Mouse (Mus musculus): ENCODE measurements around the gene Acot1.
"Not testable (repeated sequence)": the region's sequence is repeated elsewhere in the genome, so short reads cannot be mapped to it uniquely, and the experiment has no call there.

Acot1 gene

DNA sequence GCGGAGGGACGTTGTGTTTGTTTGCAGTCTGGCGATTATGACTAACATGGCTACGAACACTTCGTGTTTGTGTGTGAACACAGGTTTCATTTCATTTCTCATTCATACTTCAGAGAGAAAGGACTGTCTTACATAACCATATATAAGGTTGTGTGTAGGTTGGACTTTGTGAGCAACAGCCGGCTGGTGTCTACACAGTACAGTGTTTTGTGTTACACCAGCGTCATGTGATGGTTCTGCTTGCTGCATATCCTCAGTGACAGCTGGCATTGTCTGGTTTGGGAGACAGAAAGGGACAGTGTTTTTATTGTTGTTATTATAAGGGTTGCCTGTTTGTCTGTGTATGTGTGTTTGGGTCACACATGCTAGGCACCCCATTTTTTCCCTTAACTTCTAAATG is 4.4 kb downstream of the Acot1 start:
- DNase-seq (ENCODE audit: extremely low read depth, insufficient read length, low spot score), result no peak

DNA sequence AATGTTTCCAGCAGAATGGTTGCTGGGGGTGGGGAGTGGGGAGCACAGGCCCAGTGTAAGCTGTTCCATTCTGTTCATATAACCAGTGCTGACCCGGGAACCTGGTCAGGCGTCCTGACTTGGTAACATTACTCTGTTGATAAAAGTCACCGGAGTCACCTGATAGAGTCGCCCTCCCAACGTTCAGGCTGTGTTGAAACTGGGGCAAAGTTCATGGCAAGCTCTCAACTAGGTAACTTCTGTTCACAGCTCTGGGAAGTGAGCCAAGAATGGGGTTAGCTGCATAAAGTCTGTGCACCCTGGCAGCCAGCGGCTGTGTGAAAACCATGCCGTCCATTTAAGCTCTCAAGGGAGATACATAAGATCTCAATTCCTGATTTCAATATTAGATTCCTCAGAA is 11.2 kb downstream of the Acot1 start:
- DNase-seq (ENCODE audit: extremely low read depth, insufficient read length, low spot score), result not testable (repeated sequence)

DNA sequence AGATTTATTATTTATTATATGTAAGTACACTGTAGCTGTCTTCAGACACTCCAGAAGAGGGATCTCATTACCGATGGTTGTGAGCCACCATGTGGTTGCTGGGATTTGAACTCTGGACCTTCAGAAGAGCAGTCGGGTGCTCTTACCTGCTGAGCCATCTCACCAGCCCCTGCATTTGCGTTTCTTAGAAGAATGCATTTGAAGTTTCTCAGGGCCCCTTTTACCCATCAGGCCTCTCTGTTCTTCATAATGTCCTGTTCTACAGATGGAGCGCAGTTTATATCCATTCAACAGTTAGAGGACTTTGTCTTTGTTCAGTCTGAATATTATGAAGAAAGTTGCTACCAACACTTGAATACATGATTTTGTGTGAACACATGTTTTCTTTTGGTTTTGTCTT is 13.0 kb downstream of the Acot1 start:
- not testable (repeated sequence) for DNase-seq (ENCODE audit: extremely low read depth, insufficient read length, low spot score)

DNA sequence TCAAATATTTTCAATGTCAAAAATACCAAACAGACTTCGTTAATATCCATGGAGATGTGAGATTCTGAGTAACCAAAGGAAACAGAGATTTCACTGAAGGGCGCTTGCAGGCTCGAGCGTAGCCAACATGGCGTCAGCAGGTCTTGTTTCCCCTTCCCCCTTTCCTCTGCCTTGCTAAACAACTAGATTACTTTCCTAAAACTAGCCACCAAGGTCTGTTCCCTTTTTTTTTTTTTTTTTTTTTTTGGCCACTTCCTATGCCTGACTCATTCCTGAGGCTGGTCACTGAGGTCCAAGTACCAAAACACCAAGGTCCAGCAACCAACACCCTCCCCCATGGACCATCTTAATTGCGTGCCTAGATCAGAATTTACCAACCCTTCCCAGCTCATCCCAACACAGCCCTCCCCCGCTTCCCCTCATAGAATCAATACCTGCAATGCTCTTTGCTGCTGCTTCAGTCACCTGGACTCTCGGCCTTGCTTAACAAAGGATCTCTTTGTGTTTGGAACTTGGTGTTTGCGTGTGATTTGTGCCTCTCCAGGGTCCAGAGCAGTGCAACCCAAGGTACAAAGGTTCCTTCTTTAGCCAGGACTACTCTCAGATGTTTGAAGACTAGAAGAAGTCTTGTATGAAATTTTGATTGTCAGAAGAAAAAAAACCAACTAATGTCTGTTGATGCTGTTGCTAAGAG is 13.9 kb downstream of the Acot1 start:
- peak; percentile 22 for DNase-seq (ENCODE audit: extremely low read depth, insufficient read length, low spot score)

DNA sequence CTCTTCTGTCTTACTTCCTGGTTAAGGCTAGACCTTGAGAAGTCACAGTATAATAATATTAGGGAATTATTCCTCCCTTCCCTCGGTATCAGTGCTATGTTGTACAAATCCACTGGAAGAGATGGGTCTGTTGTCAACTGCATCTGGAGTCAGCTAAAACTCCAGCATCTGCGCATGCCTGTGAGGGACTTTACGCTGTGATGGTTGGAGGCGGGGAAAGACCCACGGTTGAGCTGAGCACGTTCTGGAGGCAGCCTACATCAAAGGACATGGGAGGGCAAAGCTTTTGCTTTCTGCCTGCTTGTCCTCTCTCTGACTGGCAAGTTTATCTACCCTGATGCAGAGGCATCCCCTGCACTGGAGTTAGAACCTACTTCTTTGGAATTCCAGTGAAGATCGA is 16.6 kb downstream of the Acot1 start:
- DNase-seq (ENCODE audit: extremely low read depth, insufficient read length, low spot score), result no peak

DNA sequence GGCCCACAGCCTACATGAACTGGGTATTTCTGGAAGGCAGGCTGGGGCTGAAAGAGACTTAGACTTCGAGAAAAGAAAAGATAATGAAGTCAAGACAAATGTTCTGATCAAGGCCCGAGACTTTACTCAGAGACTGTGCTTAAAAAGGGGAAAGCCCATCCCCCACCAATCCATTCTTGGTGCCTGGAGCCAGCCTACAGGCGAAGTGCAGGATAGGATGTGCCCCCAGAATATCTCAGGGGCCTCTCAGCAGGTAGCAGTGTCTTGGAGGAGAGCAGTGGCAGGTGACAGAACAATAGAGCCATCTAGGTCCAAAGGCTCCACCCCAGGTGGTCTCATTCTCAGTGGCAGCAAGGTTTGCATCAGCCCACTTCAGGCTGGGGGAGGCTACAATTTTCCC is 19.0 kb downstream of the Acot1 start:
- not testable (repeated sequence) for DNase-seq (ENCODE audit: extremely low read depth, insufficient read length, low spot score)

DNA sequence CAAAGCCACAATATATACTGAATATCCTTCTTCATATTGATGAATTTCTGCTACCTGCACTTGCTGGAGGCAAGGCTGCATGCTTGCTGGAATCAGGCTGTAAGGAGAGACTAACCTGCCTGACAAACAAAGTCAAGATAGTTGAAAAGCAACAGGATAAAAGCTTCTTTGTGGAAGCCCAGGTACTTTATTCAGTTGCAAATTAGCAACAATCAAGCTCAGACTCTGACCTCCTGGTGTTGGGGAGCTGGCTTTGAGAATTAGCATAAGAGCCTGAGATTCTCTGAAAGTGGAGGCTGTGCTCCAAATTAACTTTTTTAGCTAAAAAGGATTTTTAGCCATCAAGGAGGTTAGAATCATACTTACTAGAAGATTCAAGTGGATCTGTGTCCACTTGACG is 19.8 kb downstream of the Acot1 start:
- not testable (repeated sequence) for DNase-seq (ENCODE audit: extremely low read depth, insufficient read length, low spot score)

DNA sequence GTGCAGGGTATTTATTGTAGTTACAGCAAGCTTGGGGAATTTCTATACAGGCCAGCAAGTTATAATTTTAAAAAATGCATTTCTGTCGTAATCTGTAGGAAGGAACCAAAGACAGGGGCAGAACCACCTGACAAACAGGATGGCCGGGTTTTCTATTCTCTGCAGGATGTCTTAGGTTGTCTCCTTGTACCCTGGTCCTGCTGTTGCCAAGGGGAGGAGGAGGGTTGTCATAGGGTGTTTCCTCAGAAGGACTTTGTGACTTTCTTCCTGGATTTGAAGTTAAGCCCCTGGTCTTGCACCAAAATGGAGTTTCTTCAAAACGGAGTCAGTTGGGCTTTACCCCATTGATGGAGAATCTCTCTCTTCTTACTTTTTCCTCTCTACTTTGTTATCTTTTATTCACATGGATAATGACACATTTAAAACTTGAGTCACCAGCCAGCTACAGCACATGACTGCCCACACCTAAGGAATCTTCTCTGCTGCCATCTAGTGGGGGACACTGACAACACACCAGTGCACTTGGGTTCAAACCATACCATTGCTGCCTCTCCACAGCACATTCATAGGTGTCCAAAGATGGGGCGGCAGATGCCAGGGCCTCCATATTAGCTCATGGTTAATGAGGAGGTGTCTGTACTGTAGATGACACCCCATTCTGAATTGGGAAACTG is 21.5 kb downstream of the Acot1 start:
- DNase-seq (ENCODE audit: extremely low read depth, insufficient read length, low spot score), result no peak

DNA sequence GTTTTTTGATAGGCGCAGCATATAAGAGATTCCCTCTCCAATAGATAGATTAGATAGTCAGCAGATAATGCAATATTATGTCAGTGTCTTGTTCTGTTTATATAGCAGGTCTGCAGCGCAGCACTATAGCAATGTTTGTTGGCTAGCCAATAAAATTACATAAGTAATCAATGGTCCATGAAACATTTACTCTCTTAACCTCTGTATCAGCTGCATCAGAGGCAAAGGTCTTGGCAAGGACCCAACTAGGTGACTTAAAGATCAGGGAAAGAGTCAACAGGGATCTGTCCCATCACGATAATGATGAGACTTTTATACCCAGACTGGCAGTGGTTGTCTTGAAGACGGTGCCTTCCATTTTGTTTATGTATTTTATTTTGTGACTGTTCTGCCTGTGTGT is 23.6 kb downstream of the Acot1 start:
- no peak for DNase-seq (ENCODE audit: extremely low read depth, insufficient read length, low spot score)

DNA sequence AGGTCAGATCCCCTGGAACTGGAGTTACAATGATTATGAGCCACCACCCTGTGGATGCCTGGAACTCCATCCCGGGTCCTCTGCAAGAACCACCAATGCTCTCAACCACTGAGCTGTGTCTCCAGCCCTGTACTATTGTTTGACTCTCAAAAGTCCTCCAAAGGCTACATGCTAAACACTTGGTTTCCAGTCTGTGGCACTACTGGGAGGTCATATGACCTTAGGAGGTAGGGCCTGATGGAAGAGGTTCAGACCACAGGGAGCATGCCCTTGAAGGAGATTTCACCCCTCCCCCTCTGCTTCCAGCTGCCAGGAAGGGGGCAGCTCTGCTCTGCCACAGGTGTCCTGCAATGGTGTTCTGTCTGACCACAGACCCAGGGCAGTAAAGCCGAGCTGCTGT is 24.0 kb downstream of the Acot1 start:
- not testable (repeated sequence) for DNase-seq (ENCODE audit: extremely low read depth, insufficient read length, low spot score)

DNA sequence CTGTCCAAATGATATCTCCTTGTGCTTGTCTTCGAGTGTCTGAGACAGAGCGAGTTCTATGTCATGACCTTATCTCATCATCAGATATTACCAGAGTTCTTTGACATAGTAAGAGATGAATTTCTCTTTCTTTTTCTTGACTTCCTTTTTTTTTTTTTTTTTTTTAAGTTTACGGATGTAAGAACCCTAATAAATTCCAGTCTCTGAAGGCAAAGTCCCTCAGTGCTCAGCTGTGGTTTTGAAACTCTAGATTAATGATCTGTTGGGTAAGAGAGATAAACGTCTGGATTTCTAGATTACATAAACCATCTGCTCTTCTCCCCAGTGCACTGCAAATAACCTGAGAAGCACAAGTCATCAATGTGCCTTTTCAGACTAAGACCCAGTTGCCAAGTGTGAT is 24.8 kb downstream of the Acot1 start:
- DNase-seq (ENCODE audit: extremely low read depth, insufficient read length, low spot score), result no peak

DNA sequence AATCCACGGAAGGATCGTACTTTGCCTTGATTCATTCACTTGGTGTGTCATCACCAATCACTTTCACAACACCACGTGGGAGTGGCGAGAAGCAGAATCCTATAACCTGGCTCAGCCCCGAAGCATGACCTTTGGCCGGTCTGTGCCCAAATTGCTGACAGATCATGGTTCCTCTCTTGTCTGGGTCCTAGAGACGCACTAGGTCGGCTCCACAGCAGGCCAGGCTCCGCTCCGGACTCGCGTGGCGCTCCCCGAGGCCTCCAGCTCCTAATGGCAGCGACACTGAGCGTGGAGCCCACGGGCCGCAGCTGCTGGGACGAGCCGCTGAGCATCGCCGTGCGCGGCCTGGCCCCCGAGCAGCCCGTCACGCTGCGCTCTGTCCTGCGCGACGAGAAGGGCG is 29.0 kb downstream of the Acot1 start, which contains the start of gene Acot4:
TSS of gene Acot4 (plus strand) at position 139 of the 400 bp plus-strand sequence.
- DNase-seq (ENCODE audit: extremely low read depth, insufficient read length, low spot score), result not testable (repeated sequence)

DNA sequence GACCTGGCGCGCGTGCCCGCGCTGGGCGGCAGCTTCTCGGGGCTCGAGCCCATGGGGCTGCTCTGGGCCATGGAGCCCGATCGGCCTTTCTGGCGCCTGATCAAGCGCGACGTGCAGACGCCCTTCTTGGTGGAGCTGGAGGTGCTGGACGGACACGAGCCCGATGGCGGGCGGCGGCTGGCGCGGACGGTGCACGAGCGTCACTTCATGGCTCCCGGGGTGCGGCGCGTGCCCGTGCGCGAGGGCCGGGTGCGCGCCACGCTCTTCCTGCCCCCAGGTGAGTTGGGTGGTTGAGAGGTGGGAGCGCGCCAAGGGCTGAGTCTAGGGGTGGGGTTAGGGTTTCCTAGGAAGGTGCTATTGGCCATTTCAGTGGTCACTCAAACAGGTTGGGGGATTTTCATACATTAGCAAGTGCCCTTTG is 29.4 kb downstream of the Acot1 start, which contains the start of gene Gm49366:
TSS of gene Gm49366 (plus strand) at position 245 of the 421 bp plus-strand sequence.
- DNase-seq (ENCODE audit: extremely low read depth, insufficient read length, low spot score), result not testable (repeated sequence)

DNA sequence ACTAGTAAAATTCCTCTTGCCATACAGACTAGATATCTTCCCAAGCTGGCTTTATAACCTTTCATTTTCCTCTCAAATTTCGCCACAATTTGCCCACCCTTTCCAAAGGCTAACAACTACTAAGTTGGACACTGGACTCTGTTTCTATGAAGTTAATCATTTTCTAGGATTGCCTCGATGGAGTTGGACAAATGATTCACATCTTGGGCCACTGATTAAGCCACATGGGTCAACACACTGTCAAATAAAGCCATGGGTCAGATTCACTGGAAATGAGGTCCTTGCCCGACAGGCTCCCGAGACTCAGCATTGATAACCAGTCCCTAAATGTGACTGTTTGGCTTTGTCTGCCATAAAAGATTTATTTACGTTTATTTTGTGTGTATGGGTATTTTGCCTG is 33.0 kb downstream of the Acot1 start:
- no peak for DNase-seq (ENCODE audit: extremely low read depth, insufficient read length, low spot score)

DNA sequence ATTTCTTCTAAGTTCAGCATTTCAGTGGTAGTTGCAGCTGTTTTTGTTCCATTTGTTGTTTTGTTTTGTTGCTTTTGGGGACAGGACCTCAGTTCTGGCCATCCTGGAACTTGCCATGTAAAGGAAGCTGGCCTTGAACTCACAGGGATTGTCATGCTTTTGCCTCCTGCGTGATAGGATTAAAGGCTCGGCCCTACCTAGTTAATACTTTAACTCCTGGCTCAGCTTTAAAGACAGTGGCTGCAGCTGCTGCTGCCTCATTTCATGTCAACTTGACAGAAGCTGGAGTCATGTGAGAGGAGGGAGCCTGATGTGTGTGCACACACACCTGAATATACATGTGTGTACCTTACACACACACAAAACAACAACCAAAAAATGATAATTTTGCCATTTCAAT is 34.8 kb downstream of the Acot1 start:
- no peak for DNase-seq (ENCODE audit: extremely low read depth, insufficient read length, low spot score)

DNA sequence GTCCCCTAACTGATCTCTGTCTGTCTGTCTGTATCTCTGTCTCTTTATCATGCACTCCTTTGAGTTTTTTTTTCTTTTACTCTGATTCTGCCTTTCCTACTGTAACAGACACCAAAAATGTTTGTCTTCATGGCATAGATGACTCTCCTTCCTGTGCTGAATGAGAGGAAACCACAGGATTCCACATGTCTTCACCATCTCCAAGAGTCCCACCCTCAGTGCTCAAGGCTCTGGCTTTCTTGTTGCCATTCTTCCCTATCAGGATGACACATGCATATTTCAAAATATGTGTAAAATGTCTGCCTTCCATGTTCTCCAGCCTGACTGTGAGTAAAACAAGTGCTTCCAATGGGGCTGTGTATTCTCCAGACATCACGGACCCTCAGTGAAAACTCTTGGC is 37.6 kb downstream of the Acot1 start:
- DNase-seq (ENCODE audit: extremely low read depth, insufficient read length, low spot score), result peak; percentile 49

DNA sequence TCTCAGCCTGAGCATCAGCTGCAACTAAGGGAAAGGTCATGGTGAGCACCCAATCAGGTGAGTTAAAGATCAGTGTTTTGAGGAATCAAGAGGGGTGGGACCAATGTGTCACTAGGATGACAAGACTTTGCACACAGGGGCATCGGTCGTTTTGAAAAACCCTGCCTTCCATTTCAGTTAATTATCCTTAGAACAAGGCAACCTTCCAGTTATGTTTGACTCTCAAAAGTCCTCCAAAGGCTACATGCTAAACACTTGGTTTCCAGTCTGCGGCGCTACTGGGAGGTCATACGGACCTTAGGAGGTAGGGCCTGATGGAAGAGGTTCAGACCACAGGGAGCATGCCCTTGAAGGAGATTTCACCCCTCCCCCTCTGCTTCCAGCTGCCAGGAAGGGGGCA is 41.5 kb downstream of the Acot1 start:
- not testable (repeated sequence) for DNase-seq (ENCODE audit: extremely low read depth, insufficient read length, low spot score)

DNA sequence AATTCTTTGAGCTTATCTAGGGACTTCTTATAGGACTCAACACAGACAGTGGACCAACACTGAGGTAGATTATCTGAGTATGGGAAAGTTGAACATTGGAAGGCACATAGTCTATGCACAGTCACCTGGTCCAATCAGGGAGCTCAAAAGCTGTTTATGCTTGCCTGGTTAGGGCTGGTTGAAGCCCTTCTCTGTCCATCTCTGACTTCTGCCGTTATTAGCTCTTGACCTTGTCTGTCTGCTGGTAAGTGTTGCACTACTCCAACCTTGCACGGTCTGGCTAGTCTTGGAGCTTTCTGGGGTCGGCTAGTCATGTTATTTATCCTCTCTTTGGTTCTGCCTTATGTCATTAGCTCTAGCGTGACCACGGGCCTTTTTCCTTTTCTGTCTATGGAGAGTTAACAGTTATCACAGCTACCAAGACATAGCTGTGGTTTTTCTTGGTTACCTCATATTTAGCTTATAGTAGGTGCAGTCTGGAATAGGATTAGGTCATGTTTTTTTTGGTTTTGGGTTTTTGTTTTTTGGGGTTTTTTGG is 42.7 kb downstream of the Acot1 start, which contains the start of gene Acot3:
TSS of gene Acot3 (plus strand) at position 208 of the 538 bp plus-strand sequence.
- no peak for DNase-seq (ENCODE audit: extremely low read depth, insufficient read length, low spot score)

DNA sequence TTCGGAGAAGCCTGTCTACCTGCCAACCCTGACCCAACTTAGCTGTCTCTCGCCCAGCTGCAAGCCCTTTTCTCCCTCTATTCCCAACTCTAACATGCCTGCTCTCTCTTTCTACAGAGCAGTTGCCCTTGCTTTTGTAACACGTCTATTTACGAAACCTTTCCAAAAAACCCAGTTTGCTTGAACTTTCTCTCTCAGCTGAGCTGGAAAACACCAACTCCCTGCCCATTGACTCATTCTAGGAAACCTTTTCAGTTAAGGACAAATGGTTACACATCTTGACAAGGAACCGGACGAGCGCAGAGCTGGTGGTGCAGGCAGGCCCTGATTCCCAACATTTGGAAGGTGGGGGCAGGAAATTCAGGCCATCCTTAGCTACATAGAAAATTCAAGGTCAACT is 43.3 kb downstream of the Acot1 start:
- DNase-seq (ENCODE audit: extremely low read depth, insufficient read length, low spot score), result no peak

DNA sequence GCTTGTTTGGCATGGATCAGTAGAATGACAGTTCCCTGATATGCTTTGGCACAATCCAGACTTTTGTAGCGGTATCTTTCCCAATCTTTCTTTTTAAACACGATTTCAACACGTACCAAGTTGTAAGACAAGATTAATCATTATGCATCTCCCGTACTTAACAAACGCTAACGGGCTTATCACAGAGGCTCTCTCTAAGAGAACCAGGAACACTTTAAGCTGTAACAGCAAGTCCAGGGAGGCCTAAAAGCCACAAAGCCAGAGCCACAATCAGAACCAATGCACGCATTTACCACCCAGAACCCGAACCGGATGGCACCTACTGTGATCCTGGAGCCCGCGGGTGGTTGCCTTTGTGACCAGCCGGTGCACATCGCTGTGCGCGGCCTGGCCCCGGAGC is 43.9 kb downstream of the Acot1 start:
- no peak for DNase-seq (ENCODE audit: extremely low read depth, insufficient read length, low spot score)

DNA sequence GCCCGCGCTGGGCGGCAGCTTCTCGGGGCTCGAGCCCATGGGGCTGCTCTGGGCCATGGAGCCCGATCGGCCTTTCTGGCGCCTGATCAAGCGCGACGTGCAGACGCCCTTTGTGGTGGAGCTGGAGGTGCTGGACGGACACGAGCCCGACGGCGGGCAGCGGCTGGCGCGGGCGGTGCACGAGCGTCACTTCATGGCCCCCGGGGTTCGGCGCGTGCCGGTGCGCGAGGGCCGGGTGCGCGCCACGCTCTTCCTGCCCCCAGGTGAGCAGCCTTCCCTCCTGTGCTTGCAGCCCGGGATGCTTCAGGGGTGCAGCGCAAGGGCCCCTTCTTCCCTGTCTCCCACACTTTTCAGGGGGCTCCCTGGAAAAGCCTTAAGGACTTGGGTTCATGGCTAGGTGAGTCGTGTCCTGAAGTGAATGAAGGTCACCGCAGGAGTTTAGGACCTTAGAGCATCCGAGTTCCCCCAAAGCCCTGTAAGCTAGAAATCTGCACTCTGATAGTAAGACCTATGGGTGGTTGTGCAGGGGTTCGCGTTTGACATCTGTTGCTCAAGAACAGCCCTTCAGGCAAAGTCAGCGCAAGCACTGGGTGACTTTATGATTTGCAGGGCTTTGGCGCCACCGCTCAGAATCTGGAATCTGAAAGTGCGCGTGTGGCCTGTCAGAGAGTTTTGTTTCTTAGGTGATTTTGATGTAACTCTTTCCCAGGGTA is 44.5 kb downstream of the Acot1 start:
- no peak for DNase-seq (ENCODE audit: extremely low read depth, insufficient read length, low spot score)
